Mouse (Mus musculus): Measurements from ENCODE around the gene Wt1.

GRCm38 (mm10) chr2:105091718-105092117 is 34.6 kb upstream of the Wt1 start, which contains the start of gene Gm11060:
- TF ChIP-seq CTCF (IDR thresholded peaks at IDR 0.05; ENCODE audit: control insufficient read depth, insufficient read depth, insufficient replicate concordance, low read depth, low read length) (no peak), POLR2A (IDR thresholded peaks at IDR 0.05; ENCODE audit: control insufficient read depth, low read depth, low read length) (no peak)
